Mouse (Mus musculus) liver (tissue): ENCODE results near the gene M6pr.

ENCODE experiments used
- DNase-seq: peaks from one replicate; pipeline ENCODE4 v3.0.0-alpha.2; 2020; ENCODE audit warnings: mixed read lengths

M6pr gene

DNA sequence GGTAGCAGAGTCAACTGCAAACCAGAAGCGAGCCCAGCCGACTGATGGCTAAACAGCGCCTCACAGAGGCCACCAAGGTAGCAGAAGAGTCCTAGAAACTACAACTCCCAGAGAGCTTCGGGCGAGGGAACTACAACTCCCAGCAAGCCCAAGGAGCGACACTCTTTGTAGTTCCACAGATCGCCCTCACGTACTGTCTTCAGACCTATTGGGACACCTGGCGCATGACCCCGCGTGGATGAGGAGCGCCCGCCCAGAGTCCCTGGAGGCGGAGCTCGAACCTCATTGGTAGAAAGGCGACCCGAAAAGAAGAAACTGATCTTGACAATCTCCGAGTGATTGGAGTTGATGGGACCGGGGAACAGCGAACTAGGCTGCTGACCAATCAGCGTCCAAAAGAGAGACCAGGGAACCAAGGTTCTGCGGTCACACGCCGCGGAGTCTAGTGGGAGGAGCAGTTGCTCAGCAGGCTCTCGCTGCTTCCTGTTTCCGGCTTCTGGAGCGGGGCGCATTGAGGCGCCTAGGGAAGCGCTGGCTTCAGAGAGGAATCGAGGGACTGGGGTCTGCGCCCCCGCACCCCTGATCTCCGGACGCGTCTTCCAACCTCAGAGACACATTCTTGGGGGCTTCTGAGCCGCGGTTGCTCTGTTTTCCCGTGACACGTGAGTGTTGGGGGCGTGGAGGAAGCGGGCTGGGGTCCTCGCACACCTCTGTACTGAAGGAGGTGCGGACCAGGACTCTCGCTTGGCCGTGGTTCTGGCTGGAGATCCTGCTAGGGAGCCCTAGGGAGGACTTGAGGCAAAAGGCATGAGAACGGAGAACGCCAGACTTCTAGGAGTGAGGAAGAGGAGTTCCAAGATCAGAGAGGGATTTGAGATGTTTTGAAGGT is at the start of gene M6pr:
TSS of gene M6pr (plus strand) at position 216 of the 889 bp plus-strand sequence.
- peak; percentile 92 for DNase-seq

DNA sequence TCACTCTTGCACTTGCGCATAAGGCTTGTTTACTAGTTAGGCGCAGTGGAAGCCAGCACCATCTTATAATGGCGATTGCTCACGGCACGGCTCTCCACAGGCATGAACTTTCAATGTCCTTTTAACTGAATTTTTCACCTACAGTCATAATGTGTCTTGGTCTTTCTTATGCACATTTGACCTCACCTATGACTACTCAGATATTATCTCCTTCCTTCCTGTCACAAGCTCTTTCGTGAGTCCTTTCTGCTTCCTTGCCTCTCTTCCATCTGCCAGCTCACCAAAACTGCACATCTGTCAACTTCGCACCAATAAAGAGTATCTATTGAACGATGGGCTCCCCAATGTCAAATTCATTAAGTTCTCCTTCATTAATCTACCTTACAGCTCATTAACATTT is 46.0 kb upstream of the M6pr start:
- no peak for DNase-seq

DNA sequence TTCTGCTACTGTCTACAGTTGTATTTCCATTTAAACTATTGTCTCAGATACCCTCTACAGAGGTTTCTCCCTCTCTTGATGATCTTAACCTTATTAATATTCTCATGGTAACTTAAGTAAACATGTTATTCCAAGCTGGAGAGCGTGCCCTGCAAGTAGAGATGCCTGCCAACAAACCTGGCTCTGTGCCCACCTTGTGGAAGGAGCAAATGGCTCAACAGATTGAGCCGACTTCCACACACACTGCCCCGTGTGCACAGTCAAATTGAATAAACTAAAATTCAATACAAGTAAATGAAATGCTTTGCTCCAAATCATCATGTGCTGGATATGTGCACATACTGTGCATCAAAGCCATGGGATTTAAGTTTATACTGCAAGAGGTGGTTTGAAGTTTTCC is 40.0 kb upstream of the M6pr start:
- no peak for DNase-seq

DNA sequence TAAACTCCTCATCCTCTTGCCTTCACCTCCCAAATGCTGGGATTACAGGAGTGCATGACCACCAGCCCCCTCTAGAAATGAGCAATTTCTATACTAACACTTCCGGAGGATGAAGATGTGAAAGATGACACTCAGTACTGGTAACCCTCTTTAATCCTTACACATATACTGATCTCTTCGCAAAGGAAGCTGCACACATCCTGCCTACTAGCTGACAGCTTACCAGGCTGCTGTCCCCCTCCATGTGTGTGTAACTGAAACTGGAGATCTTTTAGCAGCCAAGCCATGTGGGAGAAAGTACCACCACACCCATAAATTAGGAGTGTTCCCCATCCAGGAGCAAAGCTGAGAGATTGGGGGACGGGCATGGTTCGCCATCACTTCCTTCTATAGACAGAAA is 39.4 kb upstream of the M6pr start:
- no peak for DNase-seq

DNA sequence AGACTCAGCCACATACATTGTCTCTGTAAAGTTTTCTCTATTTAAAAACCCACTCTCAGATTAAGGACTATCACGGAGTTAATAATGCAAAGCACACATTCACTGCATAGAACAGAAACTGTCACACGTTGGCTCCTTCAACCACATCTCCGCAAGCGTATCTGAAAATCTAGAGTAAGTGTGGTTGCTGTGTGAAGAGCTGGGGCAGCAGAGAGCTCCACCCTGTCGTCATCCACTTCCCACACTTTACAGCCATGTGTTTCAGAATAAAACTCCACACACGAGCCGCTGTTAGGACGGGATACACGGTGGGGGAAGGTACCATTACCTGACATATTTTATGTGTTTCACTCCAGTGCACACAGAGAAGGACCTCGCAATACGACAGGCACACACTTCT is 38.4 kb upstream of the M6pr start:
- DNase-seq: no peak

DNA sequence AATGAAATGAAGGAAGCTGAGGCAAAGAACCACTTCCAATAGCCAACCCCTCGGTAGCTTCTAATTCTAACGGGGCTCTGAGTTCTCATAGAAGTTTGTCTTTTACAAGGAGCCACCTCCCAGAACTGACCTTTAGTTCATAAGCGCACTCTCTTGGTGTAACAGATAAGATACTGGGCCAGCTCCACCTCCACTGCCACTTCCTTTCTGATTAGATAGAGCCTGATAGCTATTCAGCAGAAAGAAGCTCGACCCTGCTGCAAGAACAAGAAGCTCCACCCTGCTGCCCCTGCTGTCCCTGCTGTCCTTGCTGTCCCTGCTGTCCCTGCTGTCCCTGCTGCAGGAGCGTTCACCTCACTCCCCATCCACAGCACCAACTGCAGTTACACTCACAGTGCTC is 34.0 kb upstream of the M6pr start:
- peak; percentile 28 for DNase-seq

DNA sequence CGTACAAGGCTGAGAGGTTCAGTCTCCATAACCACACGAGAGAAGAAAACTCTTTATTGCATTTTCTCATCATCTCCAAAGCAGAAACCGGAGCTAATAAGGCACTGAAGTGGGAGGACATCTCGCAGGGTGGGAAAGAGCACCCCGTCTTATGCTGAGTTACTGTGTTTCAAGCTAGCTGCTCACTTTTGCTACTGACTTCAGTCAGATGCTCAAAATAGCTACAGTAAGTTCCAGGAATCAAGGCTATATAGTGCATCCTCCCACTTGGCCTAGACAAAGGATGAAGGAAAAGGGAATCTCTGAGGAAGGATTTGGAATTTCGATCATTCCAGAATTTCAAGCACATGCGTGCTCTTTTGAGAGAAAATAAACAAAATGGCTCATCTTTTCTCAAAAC is 32.0 kb upstream of the M6pr start:
- no peak for DNase-seq

DNA sequence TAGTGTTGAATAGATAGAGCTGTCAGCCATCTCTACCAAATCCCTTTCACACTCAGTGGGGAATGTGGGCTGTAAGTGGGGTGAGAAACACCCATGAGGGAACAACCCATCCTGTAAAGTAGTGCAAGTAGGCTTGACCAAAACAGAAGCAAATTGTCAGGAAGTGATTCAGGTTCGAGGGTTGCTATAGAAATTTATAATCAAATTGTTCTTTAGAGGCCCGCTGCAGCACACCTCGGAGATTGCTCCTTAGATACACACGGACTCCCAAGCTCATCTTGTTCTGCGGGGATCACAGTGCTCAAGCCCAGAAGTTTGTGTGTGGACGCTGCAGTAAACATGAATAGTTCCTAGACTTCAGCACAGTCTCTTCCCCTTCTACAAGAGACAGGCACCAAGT is 25.7 kb upstream of the M6pr start, which contains the start of gene Klrg1:
TSS of gene Klrg1 (minus strand) at position 101 of the 400 bp plus-strand sequence.
- no peak for DNase-seq

DNA sequence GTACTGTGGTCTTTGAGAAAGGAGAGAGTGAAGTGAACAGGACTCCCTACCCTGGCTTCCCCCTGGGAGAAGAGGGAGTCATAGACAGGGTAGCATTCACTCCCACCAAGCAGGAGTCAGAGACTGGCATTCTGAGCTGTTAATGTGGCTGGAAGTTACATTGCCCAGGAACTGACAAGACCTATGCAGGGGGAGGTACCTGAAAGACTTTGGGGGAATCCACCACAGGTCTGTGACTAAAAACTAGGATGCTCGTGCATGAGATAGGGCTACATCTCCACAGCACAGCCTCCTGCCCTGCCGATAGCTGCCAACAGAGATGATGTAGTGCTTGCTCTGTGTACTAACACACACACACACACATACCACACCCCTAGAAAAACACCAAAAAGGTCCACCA is 25.1 kb upstream of the M6pr start:
- DNase-seq: no peak

DNA sequence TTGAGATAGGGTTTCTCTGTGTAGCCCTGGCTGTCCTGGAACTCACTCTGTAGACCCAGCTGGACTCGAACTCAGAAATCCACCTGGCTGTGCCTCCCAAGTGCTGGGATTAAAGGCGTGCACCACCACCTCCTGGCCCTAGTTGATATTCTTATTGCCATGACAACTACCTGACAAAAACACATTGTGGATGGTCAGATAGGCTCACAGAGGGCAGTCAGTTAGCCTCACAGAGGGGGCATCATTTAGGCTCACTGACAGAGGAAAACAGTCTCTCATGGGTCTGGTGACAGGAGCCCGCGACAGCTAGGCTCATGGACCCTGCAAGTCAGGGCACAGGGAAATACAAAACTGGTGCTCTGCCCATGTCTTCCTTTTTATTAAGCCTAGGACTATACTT is 24.2 kb upstream of the M6pr start:
- DNase-seq: no peak

DNA sequence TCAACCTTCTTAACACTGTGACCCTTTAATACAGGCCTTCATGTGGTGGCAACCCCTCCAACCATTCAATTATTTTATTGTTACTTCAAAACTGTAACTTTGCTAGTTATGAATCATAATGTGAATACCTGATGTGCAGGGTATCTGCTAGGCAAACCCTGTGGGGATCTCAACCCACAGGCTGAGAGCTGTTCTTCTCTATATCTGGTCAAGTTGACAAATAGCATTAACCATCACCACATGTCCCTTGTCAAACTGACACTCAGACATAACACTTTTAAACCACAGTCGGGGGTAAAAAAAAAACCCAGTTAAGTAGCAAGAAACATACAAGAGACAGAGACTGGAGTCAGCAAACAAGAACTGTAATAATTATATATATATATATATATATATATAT is 23.7 kb upstream of the M6pr start:
- no peak for DNase-seq

DNA sequence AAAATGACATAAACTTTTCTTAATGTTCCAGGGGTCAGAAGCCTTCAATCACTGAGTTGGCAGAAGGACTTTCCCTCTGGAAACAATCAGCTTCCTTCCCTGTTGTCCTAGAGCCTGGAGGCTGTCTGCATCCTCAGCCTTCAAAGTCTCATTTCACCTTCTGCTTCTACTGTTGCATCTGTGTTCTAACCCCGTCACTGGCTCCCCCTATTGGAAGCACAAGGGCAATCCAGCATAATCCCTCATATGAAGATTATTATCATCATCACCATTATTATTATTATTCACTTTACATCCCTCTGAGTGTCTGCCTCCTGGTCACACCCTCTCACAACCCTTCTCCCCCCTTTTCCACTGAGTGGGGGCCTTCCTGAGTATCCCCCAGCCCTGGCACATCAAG is 20.3 kb upstream of the M6pr start:
- no peak for DNase-seq

DNA sequence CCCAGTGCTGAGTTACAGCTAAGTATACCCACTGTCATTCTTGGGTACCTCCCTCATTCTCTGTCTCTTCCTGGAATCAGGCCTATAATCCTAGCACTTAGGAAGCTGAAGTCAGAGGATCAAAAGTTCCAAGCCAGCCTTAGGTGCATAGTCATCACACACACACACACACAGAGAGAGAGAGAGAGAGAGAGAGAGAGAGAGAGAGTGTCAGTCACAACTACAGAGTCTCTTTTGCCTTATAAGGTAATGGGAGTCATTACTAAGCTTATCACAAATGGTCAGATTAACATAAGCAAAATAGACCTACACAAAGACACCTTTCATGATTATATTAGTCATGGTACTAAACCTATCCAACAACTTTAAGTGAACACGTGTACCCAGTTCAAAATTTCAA is 19.2 kb upstream of the M6pr start:
- DNase-seq: no peak

DNA sequence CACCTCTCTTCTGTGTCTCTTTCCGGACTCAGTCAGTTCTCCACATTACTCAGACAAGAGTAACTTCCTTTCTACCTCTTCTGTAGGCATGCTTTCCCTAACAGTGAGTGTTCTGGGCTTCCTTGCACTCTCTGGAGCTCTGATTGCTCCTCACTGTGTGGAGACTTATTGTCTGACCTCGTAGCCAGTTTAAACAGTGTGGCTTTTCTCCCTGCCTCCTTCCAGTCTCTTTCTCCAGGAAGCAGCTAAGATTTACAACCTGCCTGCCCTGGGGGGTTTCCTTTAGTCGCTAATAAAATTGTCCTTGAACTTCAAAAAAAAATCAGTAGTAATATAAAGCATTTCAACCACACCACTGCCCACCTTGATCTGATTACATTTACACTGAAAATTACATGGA is 18.3 kb upstream of the M6pr start:
- no peak for DNase-seq

DNA sequence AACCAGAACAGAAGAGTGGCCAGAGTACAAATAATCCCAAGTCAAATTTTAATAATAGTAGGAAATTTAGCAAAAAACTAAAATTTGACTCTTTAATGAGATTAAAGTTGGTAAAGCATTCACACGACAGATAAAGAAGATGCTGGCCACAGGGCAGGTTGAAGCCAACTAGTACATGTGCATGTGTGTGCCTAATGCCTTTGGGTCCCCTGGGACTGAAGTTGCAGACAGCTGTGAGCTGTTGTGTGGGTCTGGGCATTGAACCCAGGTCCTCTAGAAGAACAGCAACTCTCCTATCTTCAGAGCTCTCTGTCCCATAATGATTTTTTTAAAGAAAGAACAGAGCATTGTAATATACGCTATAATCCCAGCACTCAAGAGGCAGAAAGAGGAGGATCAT is 17.3 kb upstream of the M6pr start:
- DNase-seq: no peak

DNA sequence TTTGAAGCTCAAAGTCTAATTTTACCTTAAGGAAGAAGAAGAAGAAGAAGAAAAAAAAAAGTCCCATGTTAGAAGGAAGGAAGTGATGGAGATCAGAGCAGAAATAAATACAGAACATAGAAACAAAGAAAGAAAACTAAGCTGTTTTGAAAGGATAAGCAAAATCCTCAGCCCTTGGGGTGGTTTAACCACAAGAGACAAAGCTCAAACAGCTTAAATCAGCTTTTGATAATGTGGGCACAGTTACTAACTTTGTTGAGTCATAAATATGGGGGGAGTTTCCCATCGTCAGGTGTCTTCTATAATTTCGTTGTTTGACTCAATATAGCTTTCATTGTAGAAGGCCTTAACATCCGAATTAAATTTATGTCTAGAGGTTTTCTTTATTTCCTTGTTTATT is 16.8 kb upstream of the M6pr start:
- DNase-seq: no peak

DNA sequence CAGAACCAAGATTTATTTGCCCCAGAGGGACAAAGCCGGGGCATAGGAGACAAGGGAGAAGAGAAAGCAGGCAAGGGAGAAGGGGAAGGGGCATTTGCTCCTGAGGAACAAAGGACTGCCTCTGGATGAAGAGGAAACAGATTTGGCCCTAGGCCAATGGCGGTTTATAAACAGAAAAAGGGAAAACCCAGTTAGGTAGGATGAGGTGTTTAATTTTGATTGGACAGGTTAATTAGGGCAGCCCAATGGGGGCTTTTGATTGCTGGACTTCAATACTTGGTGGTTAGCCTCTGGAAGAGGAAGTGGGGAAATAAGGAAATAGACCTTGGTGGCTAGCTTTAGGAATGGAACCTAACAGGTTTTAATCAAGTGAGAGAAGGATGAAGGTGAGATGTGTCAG is 16.3 kb upstream of the M6pr start:
- no peak for DNase-seq

DNA sequence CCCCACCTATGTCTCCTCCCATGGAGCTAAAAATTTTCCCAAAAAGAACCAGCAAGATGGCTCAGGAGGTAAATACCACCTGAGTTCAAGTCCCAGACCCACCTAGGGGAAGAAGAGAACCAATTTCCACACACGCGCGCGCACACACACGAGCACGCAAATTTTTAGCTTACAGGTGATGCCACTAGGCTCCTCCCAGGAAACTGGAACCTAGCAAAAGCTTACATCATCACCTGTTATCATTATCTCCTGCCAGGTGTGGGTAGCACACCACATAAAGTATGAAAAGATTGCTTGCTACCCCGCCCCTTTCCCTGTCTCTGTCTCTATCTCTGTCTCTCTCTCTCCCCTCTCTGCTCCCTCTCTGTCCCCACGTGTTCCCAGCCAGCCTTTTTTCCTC is 15.4 kb upstream of the M6pr start:
- no peak for DNase-seq

DNA sequence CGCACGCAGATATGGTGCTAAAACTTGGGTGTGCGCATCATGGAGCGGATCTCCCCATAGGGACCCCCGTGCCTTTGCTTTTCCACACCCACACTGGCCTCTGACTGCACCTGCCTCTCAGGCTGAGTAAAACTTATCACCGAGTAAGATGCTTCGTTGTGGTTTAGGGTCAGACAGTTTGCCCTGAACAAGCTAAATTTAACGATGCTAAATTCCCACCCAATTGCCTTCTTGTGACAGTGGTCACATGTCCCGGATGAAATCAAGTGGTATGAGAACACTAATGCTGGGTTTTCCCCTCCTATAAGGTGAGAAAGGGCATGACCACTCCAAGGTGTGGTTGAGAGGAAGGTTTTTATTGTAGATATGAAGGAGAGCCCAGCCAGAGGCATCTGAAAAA is 14.7 kb upstream of the M6pr start:
- DNase-seq: no peak

DNA sequence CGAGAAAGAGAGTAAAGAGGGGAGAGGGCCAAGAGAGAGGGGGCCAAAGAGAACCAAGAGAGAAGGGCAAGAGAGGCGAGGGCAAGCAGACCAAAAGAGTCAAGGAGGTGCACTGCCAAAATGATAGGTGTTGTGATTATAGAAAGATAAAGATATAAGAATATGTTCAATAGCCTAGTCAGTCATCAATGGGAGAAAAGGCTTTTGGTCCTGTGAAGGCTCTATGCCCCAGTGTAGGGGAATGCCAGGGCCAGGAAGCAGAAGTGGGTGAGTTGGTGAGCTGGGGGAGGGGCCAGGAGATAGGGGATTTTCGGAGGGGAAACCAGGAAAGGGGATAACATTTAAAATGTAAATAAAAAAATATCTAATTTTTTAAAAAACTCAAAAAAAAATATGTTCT is 14.2 kb upstream of the M6pr start:
- no peak for DNase-seq

DNA sequence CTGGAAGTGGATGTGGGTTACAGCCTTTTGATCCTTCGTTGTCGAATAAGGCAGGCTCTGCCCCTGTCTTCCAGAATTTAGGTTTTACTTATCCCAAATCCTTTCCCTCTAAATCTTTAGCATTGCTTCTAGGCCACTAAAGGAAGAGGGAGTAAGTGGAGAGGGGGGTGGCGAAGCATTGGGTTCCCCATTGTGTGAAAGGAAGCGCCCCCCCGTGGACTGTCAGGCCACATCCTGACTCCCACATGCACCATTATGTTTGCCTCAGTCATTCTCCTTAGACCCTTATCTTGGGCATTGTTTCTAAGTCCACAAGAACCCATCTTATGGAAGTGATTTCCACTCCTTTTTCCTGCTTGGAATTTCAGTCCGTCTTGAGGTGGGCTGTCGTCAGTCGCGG is 13.3 kb upstream of the M6pr start:
- peak; percentile 19 for DNase-seq

DNA sequence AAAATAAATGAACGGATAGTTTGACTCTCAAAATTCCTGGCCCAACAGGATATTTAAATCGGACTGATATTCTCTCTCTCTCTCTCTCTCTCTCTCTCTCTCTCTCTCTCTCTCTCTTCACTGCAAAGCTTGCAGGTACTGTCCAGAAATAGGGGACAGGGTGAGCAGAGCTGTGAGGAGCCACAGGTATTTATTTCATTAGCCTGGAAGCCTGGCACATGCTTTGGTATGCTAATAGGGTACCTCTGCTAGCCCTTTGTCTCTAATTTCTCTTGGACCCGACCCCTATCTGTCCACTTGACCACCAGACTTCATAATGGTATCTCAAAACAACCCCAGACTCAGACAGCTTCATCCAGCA is 11.6 kb upstream of the M6pr start:
- no peak for DNase-seq

DNA sequence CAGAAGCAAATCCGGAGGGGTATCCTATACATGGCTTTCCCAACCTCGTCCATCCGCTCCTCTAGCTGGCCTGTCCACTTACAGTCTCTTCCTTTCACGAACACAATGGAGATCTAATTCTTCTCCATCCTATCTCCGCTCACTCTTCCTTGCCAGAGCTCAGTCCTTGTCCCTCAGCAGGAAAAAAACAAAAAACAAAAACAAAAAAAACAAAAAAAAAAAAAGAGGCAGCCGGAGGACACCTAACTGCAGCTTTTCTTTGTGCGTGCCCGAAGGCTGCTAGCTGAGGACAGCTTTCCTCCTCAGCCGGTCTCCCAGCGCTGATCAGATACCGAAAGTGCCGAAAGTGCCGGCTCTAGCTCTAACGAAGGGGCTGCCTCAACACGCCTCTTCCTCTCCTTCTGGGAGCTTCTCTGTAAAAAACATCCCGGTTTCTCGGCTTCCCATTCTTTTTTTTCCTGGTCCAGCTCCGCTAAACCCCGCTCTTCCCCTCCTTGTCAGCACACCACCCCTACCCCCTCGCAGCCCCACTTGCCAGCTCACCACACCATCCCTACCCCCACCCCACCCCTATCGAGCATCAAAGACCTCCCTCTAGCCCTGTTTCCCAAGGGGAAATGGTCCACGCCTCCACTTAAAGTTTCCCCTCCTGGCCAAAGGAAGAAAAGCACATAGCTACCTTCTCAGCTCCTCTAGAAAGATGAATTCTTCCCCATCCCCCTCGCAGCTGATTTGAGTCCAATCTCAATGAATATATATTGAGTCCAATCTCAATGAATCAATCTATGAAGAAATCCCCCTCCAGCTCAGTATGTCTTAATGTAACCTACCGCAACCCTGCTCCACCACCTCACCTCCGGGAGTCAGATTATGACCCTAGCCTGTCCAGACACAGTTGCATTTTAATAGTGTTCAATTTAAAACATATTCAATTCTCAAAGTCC is 11.0 kb upstream of the M6pr start:
- DNase-seq: peak; percentile 44

DNA sequence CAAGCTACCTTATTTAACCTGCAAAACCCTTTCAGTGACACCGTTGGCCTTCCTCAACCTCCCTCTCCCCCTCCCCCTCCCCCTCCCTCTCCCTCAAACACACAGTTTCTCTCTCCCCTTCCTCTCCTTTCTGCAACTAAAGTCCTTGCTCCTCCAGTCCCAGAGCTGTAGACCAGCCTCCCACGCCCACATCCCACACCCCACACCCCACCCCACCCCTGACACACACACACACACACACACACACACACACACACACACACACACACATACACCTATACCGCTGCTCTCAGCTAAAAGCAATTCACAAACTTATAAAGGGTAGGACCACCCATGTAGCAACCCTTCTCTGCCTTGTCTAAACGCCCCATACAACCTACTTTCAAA is 10.3 kb upstream of the M6pr start:
- DNase-seq: no peak
